Mouse (Mus musculus): Measurements from ENCODE around the gene Golim4. TPM values are rescaled to one million over a fixed set of nuclear protein-coding genes. Genes with fewer than 3 reads are reported as not detected.
"Not testable (repeated sequence)": the region's sequence is repeated elsewhere in the genome, so short reads cannot be mapped to it uniquely, and the experiment has no call there.

The Golim4 gene
- 10 to 100 TPM; 14.9 to 16.0 TPM for total RNA-seq (2021)
- long read RNA-seq, experiment 1, partial matches to known transcripts, result 0 of 1 reads
- long read RNA-seq, experiment 1, other reads (novel, unspliced or antisense), result 1 of 1 reads
- long read RNA-seq, experiment 2, full-length matches to known transcripts, result 5 of 6 reads
- long read RNA-seq, experiment 2, partial matches to known transcripts, result 0 of 6 reads
- long read RNA-seq, experiment 2, other reads (novel, unspliced or antisense), result 1 of 6 reads

GRCm38 (mm10) chr3:75956551-75957302, at the start of gene Golim4:
TSS of gene Golim4 (minus strand) at chr3:75956949.
- peak; percentile 96 for DNase-seq

- no peak for DNase-seq
These were observed 48.9 kb upstream of the Golim4 start for GRCm38 (mm10) chr3:76005621-76006020.

- no peak for DNase-seq
These were observed 44.4 kb upstream of the Golim4 start for GRCm38 (mm10) chr3:76001156-76001555.

GRCm38 (mm10) chr3:76000481-76000880, 43.7 kb upstream of the Golim4 start:
- DNase-seq, result no peak

GRCm38 (mm10) chr3:75981031-75981750, 24.4 kb upstream of the Golim4 start:
- not testable (repeated sequence) for DNase-seq

- not testable (repeated sequence) for DNase-seq
These were observed 6.3 kb upstream of the Golim4 start for GRCm38 (mm10) chr3:75962784-75963772.

- DNase-seq, result no peak
These were observed 873 bp downstream of the Golim4 start for GRCm38 (mm10) chr3:75955661-75956491.

- DNase-seq, result no peak
These were observed 2.6 kb downstream of the Golim4 start for GRCm38 (mm10) chr3:75954185-75954584.

- DNase-seq, result no peak
These were observed 4.3 kb downstream of the Golim4 start for GRCm38 (mm10) chr3:75952328-75953060.

- no peak for DNase-seq
These were observed 5.9 kb downstream of the Golim4 start for GRCm38 (mm10) chr3:75950897-75951296.

GRCm38 (mm10) chr3:75949358-75949757, 7.4 kb downstream of the Golim4 start:
- no peak for DNase-seq

GRCm38 (mm10) chr3:75948541-75949095, 8.1 kb downstream of the Golim4 start:
- DNase-seq, result no peak

GRCm38 (mm10) chr3:75948003-75948402, 8.7 kb downstream of the Golim4 start:
- no peak for DNase-seq

- no peak for DNase-seq
These were observed 14.3 kb downstream of the Golim4 start for GRCm38 (mm10) chr3:75942303-75943060.

- no peak for DNase-seq
These were observed 14.9 kb downstream of the Golim4 start for GRCm38 (mm10) chr3:75941864-75942263.

- no peak for DNase-seq
These were observed 20.6 kb downstream of the Golim4 start for GRCm38 (mm10) chr3:75936152-75936551.

- no peak for DNase-seq
These were observed 26.0 kb downstream of the Golim4 start for GRCm38 (mm10) chr3:75930659-75931225.

GRCm38 (mm10) chr3:75929926-75930548, 26.7 kb downstream of the Golim4 start:
- no peak for DNase-seq

All from gastrocnemius, postnatal 25 days (tissue).